Mouse (Mus musculus): ENCODE measurements around the gene Xpc. TPM values are rescaled to one million over a fixed set of nuclear protein-coding genes. Genes with fewer than 3 reads are reported as not detected.

The Xpc gene
- polyA plus RNA-seq, 1 experiment from 2014 or later = 17.7 TPM

DNA sequence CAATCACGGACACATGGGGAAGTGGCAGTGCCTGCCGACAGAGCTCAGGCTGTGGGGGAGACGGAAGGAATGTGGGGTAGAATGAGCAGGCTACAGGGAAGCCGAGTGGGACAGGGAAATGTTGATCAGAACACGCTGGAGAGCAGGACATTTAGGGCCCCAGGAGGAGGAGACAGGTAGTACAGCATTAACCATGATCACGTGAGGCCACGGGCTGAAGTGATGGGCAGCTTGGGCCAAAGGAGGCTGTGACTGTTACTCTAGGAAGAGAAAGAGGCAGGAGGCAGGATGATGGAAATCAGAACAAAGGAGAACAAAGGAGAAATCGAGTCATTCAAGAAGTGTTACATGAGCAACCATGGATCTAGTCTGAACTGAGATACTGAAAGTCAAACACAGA lies 21.2 kb downstream of the Xpc start:
- Histone ChIP-seq H3K4me2 (replicated peaks; ENCODE audit: low read depth, low read length) (no peak overlapping the region), H3K9me3 (ENCODE audit: control insufficient read depth, low read depth, low read length) (no peaks in the 10 kb centered on the region), H3K27me3 (ENCODE audit: control insufficient read depth, insufficient read depth, low read length) (no peaks in the 10 kb centered on the region), H3K27ac (ENCODE audit: low read length) (no peak overlapping the region), H3K36me3 (ENCODE audit: control insufficient read depth, insufficient read depth, low read length) (peaks cover 62% of the 10 kb centered on the region), H3K4me3 (ENCODE audit: low read depth, low read length) (no peak overlapping the region), H3K4me1 (ENCODE audit: control insufficient read depth, insufficient read depth, low read length) (no peaks in the 10 kb centered on the region), H3K9ac (replicated peaks; ENCODE audit: low read depth, low read length) (no peak overlapping the region)
- 84% methylated on average over 8 of the region's 8 CpGs for WGBS
- ATAC-seq (ENCODE audit: insufficient number of reproducible peaks, insufficient read depth, low FRiP score, low read depth) = no peak

DNA sequence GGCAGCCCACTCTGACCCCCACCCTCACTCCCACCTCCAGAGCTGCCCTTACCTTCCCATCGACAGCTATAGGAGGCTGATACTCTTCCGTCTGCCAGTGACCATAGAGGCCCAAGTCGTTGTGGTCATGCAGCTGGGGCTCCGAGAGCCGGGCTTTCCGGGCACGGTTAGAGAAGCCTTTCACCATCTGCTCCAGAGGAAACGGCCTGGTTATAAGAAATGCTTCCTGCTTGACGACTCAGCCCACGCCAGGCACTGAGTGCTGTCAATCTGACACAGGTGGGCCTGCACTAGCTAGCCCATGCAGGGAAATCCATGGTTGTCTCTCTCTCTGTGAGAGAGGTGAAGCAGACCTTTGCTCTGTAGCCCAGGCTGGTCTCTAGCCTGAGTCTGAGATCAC lies 22.6 kb downstream of the Xpc start:
- H3K4me1 ChIP-seq (ENCODE audit: control insufficient read depth, insufficient read depth, low read length) = no peaks in the 10 kb centered on the region

DNA sequence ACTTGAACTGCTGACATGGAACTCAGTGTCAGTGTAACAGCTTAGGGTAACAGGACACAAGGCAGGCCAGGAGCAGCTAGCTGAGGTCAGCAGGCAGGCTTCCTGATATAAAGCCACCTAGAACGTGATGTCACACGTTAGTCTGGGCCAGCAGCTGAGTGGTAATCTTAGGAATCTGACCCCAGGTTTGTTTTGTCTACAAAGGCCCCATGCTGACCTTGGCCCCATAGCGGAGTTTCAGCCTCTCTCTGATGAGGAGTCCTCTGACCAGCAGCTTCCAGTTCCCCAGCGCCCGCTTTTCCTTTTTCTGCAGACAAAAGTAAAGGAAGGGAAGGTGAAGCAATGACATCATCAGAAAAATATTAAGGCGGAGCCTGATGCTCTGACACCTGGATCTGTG lies 24.7 kb downstream of the Xpc start:
- Histone ChIP-seq H3K27me3 (ENCODE audit: control insufficient read depth, insufficient read depth, low read length) (no peaks in the 10 kb centered on the region), H3K4me1 (ENCODE audit: control insufficient read depth, insufficient read depth, low read length) (no peaks in the 10 kb centered on the region), H3K9me3 (ENCODE audit: control insufficient read depth, low read depth, low read length) (no peaks in the 10 kb centered on the region), H3K4me3 (ENCODE audit: low read depth, low read length) (no peak overlapping the region), H3K36me3 (ENCODE audit: control insufficient read depth, insufficient read depth, low read length) (peaks cover 58% of the 10 kb centered on the region), H3K27ac (ENCODE audit: low read length) (no peak overlapping the region), H3K9ac (replicated peaks; ENCODE audit: low read depth, low read length) (no peak overlapping the region), H3K4me2 (replicated peaks; ENCODE audit: low read depth, low read length) (no peak overlapping the region)
- ATAC-seq (ENCODE audit: insufficient number of reproducible peaks, insufficient read depth, low FRiP score, low read depth) = no peak
- WGBS = 57% methylated on average over 6 of the region's 6 CpGs

More for the DNA sequence above, 22.6 kb downstream of the Xpc start:
- Histone ChIP-seq H3K9me3 (ENCODE audit: control insufficient read depth, low read depth, low read length) (no peaks in the 10 kb centered on the region), H3K4me2 (replicated peaks; ENCODE audit: low read depth, low read length) (no peak overlapping the region), H3K4me3 (ENCODE audit: low read depth, low read length) (no peak overlapping the region), H3K27ac (ENCODE audit: low read length) (no peak overlapping the region), H3K36me3 (ENCODE audit: control insufficient read depth, insufficient read depth, low read length) (peaks cover 56% of the 10 kb centered on the region), H3K9ac (replicated peaks; ENCODE audit: low read depth, low read length) (no peak overlapping the region), H3K27me3 (ENCODE audit: control insufficient read depth, insufficient read depth, low read length) (no peaks in the 10 kb centered on the region)
- ATAC-seq (ENCODE audit: insufficient number of reproducible peaks, insufficient read depth, low FRiP score, low read depth) = no peak
- WGBS = 87% methylated on average over 10 of the region's 10 CpGs

DNA sequence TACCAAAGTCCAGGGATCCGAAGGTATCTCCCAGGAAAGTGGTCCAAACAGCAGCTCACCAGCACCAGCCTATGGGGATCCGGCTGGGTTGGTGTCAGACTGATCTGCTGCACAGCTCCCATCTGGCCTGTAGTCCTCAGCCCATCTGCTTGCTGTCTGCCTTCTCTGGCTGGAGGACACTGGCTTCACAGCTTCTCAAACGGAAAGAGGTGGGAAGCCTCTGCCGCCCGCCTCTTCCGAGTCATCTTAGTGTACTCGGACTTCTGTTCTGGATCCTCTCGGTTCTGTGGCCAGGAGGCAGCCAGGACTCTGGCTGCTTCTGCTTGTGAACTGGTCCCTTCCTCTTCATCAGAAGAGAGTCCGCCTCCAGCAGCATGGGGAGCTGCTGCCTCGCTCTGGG lies 25.8 kb downstream of the Xpc start:
- ATAC-seq (ENCODE audit: insufficient number of reproducible peaks, insufficient read depth, low FRiP score, low read depth) = no peak
- H3K9ac ChIP-seq (replicated peaks; ENCODE audit: low read depth, low read length) = no peak overlapping the region
- peaks cover 63% of the 10 kb centered on the region for H3K36me3 ChIP-seq (ENCODE audit: control insufficient read depth, insufficient read depth, low read length)

DNA sequence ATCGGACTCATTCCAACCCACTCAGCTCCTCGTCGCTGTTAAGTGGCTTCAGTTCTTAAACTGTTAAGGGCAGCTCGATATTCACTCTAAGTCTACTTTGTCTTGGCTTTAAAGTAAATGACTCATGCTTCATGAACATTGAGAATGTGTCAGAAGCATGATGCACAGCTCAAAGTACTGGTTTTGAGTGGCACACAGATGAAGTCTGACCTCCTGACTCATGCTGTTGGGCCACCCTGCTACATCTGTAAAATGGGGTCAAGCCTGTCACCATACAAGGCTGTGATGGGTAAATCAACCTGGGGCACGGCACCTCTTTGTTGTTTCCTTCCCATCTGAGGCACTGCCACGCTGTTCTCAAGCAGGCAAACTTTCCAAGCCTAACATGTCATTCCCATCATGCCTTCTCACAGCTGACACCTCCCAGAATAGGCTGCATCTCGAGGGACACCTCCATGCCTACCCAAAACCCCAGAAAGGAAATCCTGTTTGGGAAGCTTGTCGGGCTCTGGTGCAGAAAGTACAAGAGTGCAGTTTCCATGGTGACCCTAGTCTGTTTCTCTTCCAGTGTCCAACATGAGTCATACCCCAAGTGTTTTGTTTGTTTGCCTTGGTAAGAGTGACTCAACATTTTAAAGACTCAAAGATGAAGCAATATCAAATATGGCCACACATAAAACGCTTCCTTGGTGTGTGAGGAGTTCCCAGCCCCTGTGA lies 27.0 kb downstream of the Xpc start:
- ATAC-seq (ENCODE audit: insufficient number of reproducible peaks, insufficient read depth, low FRiP score, low read depth) = 0 out of 2 replicates have a peak, but pooled peaks have one; percentile 44
- WGBS = 76% methylated on average over 9 of the region's 9 CpGs

More for the DNA sequence above, 25.8 kb downstream of the Xpc start:
- WGBS = 85% methylated on average over 10 of the region's 10 CpGs
- Histone ChIP-seq H3K4me2 (replicated peaks; ENCODE audit: low read depth, low read length) (no peak overlapping the region), H3K4me3 (ENCODE audit: low read depth, low read length) (no peak overlapping the region), H3K27me3 (ENCODE audit: control insufficient read depth, insufficient read depth, low read length) (no peaks in the 10 kb centered on the region), H3K4me1 (ENCODE audit: control insufficient read depth, insufficient read depth, low read length) (no peaks in the 10 kb centered on the region), H3K27ac (ENCODE audit: low read length) (no peak overlapping the region), H3K9me3 (ENCODE audit: control insufficient read depth, low read depth, low read length) (no peaks in the 10 kb centered on the region)

DNA sequence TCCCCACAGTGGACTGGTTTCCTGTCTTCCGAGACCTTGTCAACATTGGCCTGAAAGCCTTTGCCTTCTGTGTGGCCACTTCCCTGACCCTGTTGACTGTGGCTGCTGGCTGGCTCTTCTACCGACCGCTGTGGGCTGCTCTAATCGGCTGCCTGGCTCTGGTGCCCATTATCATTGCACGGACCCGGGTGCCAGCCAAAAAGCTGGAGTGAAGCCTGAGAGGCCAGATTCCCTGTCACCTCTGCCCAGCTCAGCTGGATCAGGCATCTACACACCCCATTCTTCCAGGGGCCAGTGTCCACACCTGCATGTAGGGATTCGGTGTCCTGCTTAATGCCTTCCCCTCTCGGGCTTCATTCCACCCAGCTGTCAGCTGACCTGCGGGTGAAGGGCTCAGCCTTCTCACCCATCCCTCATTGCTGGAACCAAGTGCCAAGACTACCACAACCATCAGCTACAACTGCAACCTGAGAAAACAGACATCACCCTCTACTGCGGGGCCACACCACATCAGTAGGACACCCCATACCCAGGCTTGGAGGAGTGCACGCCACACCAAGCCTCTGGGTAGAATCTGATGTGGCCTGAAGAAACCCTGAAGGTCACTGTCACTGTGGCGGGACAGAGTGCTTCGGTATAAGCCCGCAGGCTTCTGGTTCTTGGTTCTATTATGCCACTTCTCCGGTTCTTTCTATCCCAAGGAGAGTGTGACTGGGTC lies 28.8 kb downstream of the Xpc start:
- H3K4me3 ChIP-seq (ENCODE audit: low read depth, low read length) = no peak overlapping the region
- no peaks in the 10 kb centered on the region for H3K4me1 ChIP-seq (ENCODE audit: control insufficient read depth, insufficient read depth, low read length)
- no peaks in the 10 kb centered on the region for H3K9me3 ChIP-seq (ENCODE audit: control insufficient read depth, low read depth, low read length)
- no peak overlapping the region for H3K9ac ChIP-seq (replicated peaks; ENCODE audit: low read depth, low read length)
- H3K36me3 ChIP-seq (ENCODE audit: control insufficient read depth, insufficient read depth, low read length) = peaks cover 76% of the 10 kb centered on the region
- ATAC-seq (ENCODE audit: insufficient number of reproducible peaks, insufficient read depth, low FRiP score, low read depth) = no peak
- no peak overlapping the region for H3K27ac ChIP-seq (ENCODE audit: low read length)
- no peaks in the 10 kb centered on the region for H3K27me3 ChIP-seq (ENCODE audit: control insufficient read depth, insufficient read depth, low read length)
- H3K4me2 ChIP-seq (replicated peaks; ENCODE audit: low read depth, low read length) = no peak overlapping the region
- WGBS = 91% methylated on average over 15 of the region's 15 CpGs

More for the DNA sequence above, 27.0 kb downstream of the Xpc start:
- Histone ChIP-seq H3K4me3 (ENCODE audit: low read depth, low read length) (no peak overlapping the region), H3K4me1 (ENCODE audit: control insufficient read depth, insufficient read depth, low read length) (no peaks in the 10 kb centered on the region), H3K27me3 (ENCODE audit: control insufficient read depth, insufficient read depth, low read length) (no peaks in the 10 kb centered on the region), H3K4me2 (replicated peaks; ENCODE audit: low read depth, low read length) (no peak overlapping the region), H3K9me3 (ENCODE audit: control insufficient read depth, low read depth, low read length) (no peaks in the 10 kb centered on the region), H3K27ac (ENCODE audit: low read length) (no peak overlapping the region), H3K36me3 (ENCODE audit: control insufficient read depth, insufficient read depth, low read length) (peaks cover 69% of the 10 kb centered on the region), H3K9ac (replicated peaks; ENCODE audit: low read depth, low read length) (no peak overlapping the region)

DNA sequence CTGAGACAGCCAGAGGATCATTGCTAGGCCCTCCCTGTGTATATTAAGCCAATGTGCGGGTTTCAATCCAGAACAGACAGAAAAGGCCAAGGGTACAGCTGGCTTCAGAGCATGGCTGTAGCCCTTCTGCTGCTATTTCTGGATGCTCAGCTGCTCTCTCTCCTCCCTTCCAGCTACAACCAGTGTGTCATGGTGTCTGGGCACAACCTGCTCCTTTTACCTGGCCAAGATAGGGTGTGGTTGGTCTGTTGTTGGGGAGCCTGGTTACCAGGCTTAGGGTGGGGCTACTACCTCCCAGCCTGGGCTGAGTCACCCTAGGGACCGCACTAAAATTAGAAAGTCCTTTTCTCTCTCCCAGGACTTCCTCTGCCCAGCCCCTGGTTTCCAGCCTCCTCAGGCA lies 32.3 kb downstream of the Xpc start:
- no peak for ATAC-seq (ENCODE audit: insufficient number of reproducible peaks, insufficient read depth, low FRiP score, low read depth)
- no peak overlapping the region for H3K27ac ChIP-seq (ENCODE audit: low read length)
- no peak overlapping the region for H3K4me2 ChIP-seq (replicated peaks; ENCODE audit: low read depth, low read length)

DNA sequence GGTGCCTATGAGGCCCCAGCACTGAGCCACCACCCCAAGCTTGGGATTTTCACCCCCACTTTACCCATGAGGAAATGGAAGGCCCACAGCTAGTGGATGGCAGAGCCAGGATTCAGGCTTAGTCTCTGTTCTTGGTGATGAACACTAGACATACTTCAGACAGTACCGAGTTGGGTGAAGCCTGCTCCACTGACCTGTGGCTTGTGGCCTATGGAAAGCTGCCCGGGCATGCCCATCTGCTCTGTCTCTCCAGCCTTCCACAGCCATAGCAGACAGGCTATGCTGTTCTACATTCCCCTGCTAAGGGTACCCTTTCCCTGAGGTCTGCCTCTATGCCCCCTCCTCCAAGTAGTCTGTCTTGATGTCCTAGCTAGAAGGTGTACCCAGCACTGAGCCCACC lies 39.1 kb downstream of the Xpc start:
- no peaks in the 10 kb centered on the region for H3K9me3 ChIP-seq (ENCODE audit: control insufficient read depth, low read depth, low read length)
- H3K4me1 ChIP-seq (ENCODE audit: control insufficient read depth, insufficient read depth, low read length) = peaks cover 18% of the 10 kb centered on the region
- no peak overlapping the region for H3K4me2 ChIP-seq (replicated peaks; ENCODE audit: low read depth, low read length)
- no peak overlapping the region for H3K9ac ChIP-seq (replicated peaks; ENCODE audit: low read depth, low read length)
- no peaks in the 10 kb centered on the region for H3K27me3 ChIP-seq (ENCODE audit: control insufficient read depth, insufficient read depth, low read length)
- 97% methylated on average over 2 of the region's 2 CpGs for WGBS
- no peak overlapping the region for H3K4me3 ChIP-seq (ENCODE audit: low read depth, low read length)
- H3K36me3 ChIP-seq (ENCODE audit: control insufficient read depth, insufficient read depth, low read length) = peaks cover 44% of the 10 kb centered on the region
- H3K27ac ChIP-seq (ENCODE audit: low read length) = no peak overlapping the region
- no peak for ATAC-seq (ENCODE audit: insufficient number of reproducible peaks, insufficient read depth, low FRiP score, low read depth)

More for the DNA sequence above, 32.3 kb downstream of the Xpc start:
- Histone ChIP-seq H3K27me3 (ENCODE audit: control insufficient read depth, insufficient read depth, low read length) (no peaks in the 10 kb centered on the region), H3K9me3 (ENCODE audit: control insufficient read depth, low read depth, low read length) (no peaks in the 10 kb centered on the region), H3K4me3 (ENCODE audit: low read depth, low read length) (no peak overlapping the region), H3K36me3 (ENCODE audit: control insufficient read depth, insufficient read depth, low read length) (peaks cover 93% of the 10 kb centered on the region), H3K4me1 (ENCODE audit: control insufficient read depth, insufficient read depth, low read length) (no peaks in the 10 kb centered on the region), H3K9ac (replicated peaks; ENCODE audit: low read depth, low read length) (no peak overlapping the region)
- 91% methylated on average over 2 of the region's 2 CpGs for WGBS
